Mouse (Mus musculus): ENCODE results near the gene Hist2h2ab.
"Not testable (repeated sequence)": the region's sequence is repeated elsewhere in the genome, so short reads cannot be mapped to it uniquely, and the experiment has no call there.

GRCm38 (mm10) chr3:96239949-96240798 lies 20.5 kb downstream of the Hist2h2ab start, which contains the start of gene Hist2h2aa2:
- not testable (repeated sequence) for TF ChIP-seq GATA1 (IDR thresholded peaks at IDR 0.05; ENCODE audit: borderline replicate concordance, low read length); FLI1 (IDR thresholded peaks at IDR 0.05; ENCODE audit: low read length)

Data from megakaryocyte, embryonic 14.5 days (primary cell).